9 mouse cellular contexts compared by ENCODE assay signal in the genomic region with DNA sequence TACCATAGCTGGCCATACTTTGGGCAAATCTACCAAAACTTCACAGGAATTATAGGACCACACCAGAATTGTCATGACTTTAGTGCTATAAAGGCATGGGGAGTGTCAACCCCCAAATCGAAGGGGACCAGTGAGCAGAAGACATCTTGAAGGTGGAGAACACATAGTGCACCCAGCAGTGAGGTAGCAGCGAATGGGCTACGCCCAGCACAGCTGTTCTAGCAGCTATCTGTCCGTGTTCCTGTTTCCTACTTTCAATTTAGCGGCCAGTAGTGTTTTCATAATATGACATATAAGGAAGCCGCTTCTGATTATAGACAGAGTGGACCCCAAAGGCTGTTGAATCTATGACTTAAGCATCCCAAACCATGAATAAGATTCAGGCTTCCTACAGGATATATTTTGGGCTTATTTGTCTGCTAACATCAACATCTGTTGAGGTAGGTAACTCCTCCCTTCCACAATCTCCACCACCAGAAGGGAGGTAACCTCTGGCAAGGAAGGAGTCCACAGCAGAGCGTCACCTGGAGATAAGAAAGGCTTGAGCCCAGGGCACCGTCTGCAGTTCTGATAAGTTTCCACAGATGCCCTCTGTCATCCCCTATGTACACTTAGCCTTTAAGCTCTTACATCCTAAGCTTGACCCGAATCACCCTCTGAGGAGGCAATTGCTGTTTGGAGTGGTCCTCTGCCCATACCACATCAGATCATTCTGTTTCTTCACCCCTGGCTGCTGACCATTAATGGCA. TPM values are rescaled to one million over a fixed set of nuclear protein-coding genes. Genes with fewer than 3 reads are reported as not detected.
DNase-seq lines count a peak whose midpoint lies in the region; ATAC-seq and TF ChIP-seq lines count a peak whose summit lies in the region.
"Had no signal": no experiment of that assay in that cellular context is flagged by ENCODE, and none has a peak within 500 bp of the region (broad histone marks: within the 10 kb centered on the region; RNA-seq: fewer than 3 reads in every experiment).

No protein-coding gene starts in this region.

- H3K36me3 ChIP-seq in G1E (replicated peaks): peaks cover 38% of the 10 kb centered on the region
- H3K36me3 ChIP-seq in heart, embryonic 15.5 days: no peaks in the 10 kb centered on the region

- H3K9ac ChIP-seq in heart, embryonic 15.5 days: no peak overlapping the region

- WGBS in heart, embryonic 15.5 days: 53% methylated on average over 9 of the region's 9 CpGs

- H3K4me2 ChIP-seq in heart, embryonic 15.5 days: no peak overlapping the region

- no peak for TF ChIP-seq CTCF in G1E (IDR thresholded peaks at IDR 0.05; ENCODE audit: low read depth, low read length)
- TF ChIP-seq CTCF in left cerebral cortex, adult 2 months (IDR thresholded peaks at IDR 0.05): no peak

- peak overlapping the region; percentile 56 for H3K4me3 ChIP-seq in G1E (ENCODE audit: low read depth, low read length)
- H3K4me3 ChIP-seq in heart, embryonic 15.5 days: no peak overlapping the region
- H3K4me3 ChIP-seq in left cerebral cortex, adult 2 months: no peak overlapping the region

- H3K9me3 ChIP-seq in G1E (replicated peaks): no peaks in the 10 kb centered on the region
- H3K9me3 ChIP-seq in heart, embryonic 15.5 days (replicated peaks): no peaks in the 10 kb centered on the region

- peak; percentile 90 for ATAC-seq in G1E (ENCODE audit: extremely low read depth, insufficient number of reproducible peaks, low FRiP score, poor library complexity, severe bottlenecking)
- no peak for ATAC-seq in heart, embryonic 15.5 days (replicated peaks; ENCODE audit: insufficient number of reproducible peaks, insufficient read depth, low FRiP score, low read depth)
- peak; percentile 74 for ATAC-seq in monocyte, adult 5-6 weeks (replicated peaks; ENCODE audit: insufficient number of reproducible peaks, low FRiP score, low TSS enrichment, poor library complexity, severe bottlenecking)

- no peaks in the 10 kb centered on the region for H3K27me3 ChIP-seq in G1E (ENCODE audit: insufficient read depth, low read length)
- H3K27me3 ChIP-seq in heart, embryonic 15.5 days: no peaks in the 10 kb centered on the region

- peak; percentile 22 for DNase-seq in CD4-positive helper T cell, adult 2 months (ENCODE audit: low read depth, low spot score)
- peak; percentile 60 for DNase-seq in G1E (ENCODE audit: low spot score)
- no peak for DNase-seq in left cerebral cortex, adult 2 months (ENCODE audit: extremely low spot score in 1 of 2, low spot score in 2 of 2)
- no peak for DNase-seq in layer of hippocampus, postnatal 10 days (ENCODE audit: low spot score in 2 of 2)
- no peak for DNase-seq in cerebellum, postnatal 25 days
- no peak for DNase-seq in left cerebral cortex, postnatal 25 days (ENCODE audit: low spot score in 2 of 2)
- DNase-seq: adrenal gland, adult 8-10 months had no signal

- intact Hi-C loops in left cerebral cortex, adult 2 months (cut with DNase I): no loop called here
- intact Hi-C loops in left cerebral cortex, postnatal 25 days (cut with DNase I): no loop called here

- H3K4me1 ChIP-seq in G1E (ENCODE audit: insufficient read depth, low read depth, low read length): peaks cover 80% of the 10 kb centered on the region
- peaks cover 75% of the 10 kb centered on the region for H3K4me1 ChIP-seq in heart, embryonic 15.5 days (replicated peaks)

- H3K27ac ChIP-seq in heart, embryonic 15.5 days: 0 out of 2 replicates have a peak overlapping the region, but pooled peaks have one; percentile 7
- no peak overlapping the region; the same call in 1 of the 2 replicates for H3K27ac ChIP-seq in left cerebral cortex, adult 2 months

RNA-seq across cellular contexts. Expression of gene Trak2, which starts 19.4 kb away (rescaled TPM):
- total RNA-seq in G1E (2014; fragmentation: Nextera tagmentation) (88.5 and 143 TPM in 2 replicates), G1E (2017) (55.3 and 59.9 TPM in 2 replicates)
- polyA plus RNA-seq in G1E (2012): 89.6 and 110 TPM in 2 replicates
- polyA plus RNA-seq in heart, embryonic 15.5 days (2015; fragmentation: Nextera tagmentation; extraction: Ambion mirVana): 27.8 and 29.6 TPM in 2 replicates
- total RNA-seq in monocyte, adult 5-6 weeks (2017): 31.2 to 63.6 TPM (median 45.6 TPM) in 3 replicates
- total RNA-seq in left cerebral cortex, adult 2 months (2021): 100 to 1,000 TPM; 134 to 136 TPM
- total RNA-seq in layer of hippocampus, postnatal 10 days (2021): 100 to 1,000 TPM; 138 to 144 TPM
- 100 to 1,000 TPM; 175 to 198 TPM for total RNA-seq in left cerebral cortex, postnatal 25 days (2021)

RNA-seq across cellular contexts. Expression of gene Stradb, which starts 19.5 kb away (rescaled TPM):
- total RNA-seq in G1E (2014; fragmentation: Nextera tagmentation): 82.2 and 115 TPM in 2 replicates
- total RNA-seq in G1E (2017): 21.1 and 23.3 TPM in 2 replicates
- polyA plus RNA-seq in G1E (2012): 4.8 and 6.3 TPM in 2 replicates
- polyA plus RNA-seq in heart, embryonic 15.5 days (2015; fragmentation: Nextera tagmentation; extraction: Ambion mirVana): 24.1 and 29.0 TPM in 2 replicates
- total RNA-seq in monocyte, adult 5-6 weeks (2017): 2.5 to 9.1 TPM (median 5.5 TPM) in 3 replicates
- total RNA-seq in left cerebral cortex, adult 2 months (2021): 10 to 100 TPM; 59.3 to 59.6 TPM
- total RNA-seq in layer of hippocampus, postnatal 10 days (2021): 10 to 100 TPM; 59.5 to 65.8 TPM
- total RNA-seq in left cerebral cortex, postnatal 25 days (2021): 10 to 100 TPM; 70.7 to 74.8 TPM

Comparison
In these comparisons a context has a peak if more than half of its experiments do, and no peak if none do; other contexts are left out.
1. DNase-seq: peak in CD4-positive helper T cell, adult 2 months (single experiment) and G1E (single experiment); none in left cerebral cortex, adult 2 months (0 of 2), layer of hippocampus, postnatal 10 days (0 of 2), cerebellum, postnatal 25 days (0 of 2) and left cerebral cortex, postnatal 25 days (0 of 2).